Mouse (Mus musculus) kidney, postnatal 4 days (tissue): ENCODE measurements at regions not wholly inside any gene's neighbourhood (a gene's known extent, or its start where the extent isn't known, plus 50 kb on each side); places are given as distances from the start of the nearest gene placed in this dataset.
A peak's percentile ranks its signal among the peaks of the same experiment; 100 is the strongest.

Experiments
- DNase-seq, 2 experiments: peaks; one replicate each; pipeline ENCODE4 v3.0.0; 2021; ENCODE audit warnings: mixed read lengths in 2 of 2

- DNase-seq, result no peak
Measured at GRCm38 (mm10) chr8:8827555-8827954, 137.2 kb upstream of the Arglu1 start.

GRCm38 (mm10) chr8:8826801-8827200 is 136.5 kb upstream of the Arglu1 start:
- no peak for DNase-seq

- DNase-seq, result peak; percentile 51 to 60
Measured at GRCm38 (mm10) chr8:8824886-8825285, 134.6 kb upstream of the Arglu1 start.

- DNase-seq, result no peak
Measured at GRCm38 (mm10) chr8:8821119-8821518, 130.8 kb upstream of the Arglu1 start.

GRCm38 (mm10) chr8:8820614-8821013 is 130.3 kb upstream of the Arglu1 start:
- DNase-seq, result no peak

GRCm38 (mm10) chr8:8819233-8819931 is 129.1 kb upstream of the Arglu1 start:
- DNase-seq, result peak in 1 of 2 experiments; percentile 55

GRCm38 (mm10) chr8:8812807-8813167 is 122.5 kb upstream of the Arglu1 start:
- no peak for DNase-seq

GRCm38 (mm10) chr8:8812051-8812806 is 121.9 kb upstream of the Arglu1 start:
- DNase-seq, result peak; percentile 43 to 55

- no peak for DNase-seq
Measured at GRCm38 (mm10) chr8:8810928-8811327, 120.6 kb upstream of the Arglu1 start.

GRCm38 (mm10) chr8:8809835-8810439 is 119.6 kb upstream of the Arglu1 start:
- DNase-seq, result peak; percentile 64 to 73

- no peak for DNase-seq
Measured at GRCm38 (mm10) chr8:8809349-8809748, 119.0 kb upstream of the Arglu1 start.

- no peak for DNase-seq
Measured at GRCm38 (mm10) chr8:8802761-8803340, 112.5 kb upstream of the Arglu1 start.

- no peak for DNase-seq
Measured at GRCm38 (mm10) chr8:8802317-8802716, 112.0 kb upstream of the Arglu1 start.

GRCm38 (mm10) chr8:8801578-8801977 is 111.3 kb upstream of the Arglu1 start:
- DNase-seq, result no peak

- peak in 1 of 2 experiments; percentile 33 for DNase-seq
Measured at GRCm38 (mm10) chr8:8797521-8797920, 107.2 kb upstream of the Arglu1 start.

GRCm38 (mm10) chr8:8796951-8797350 is 106.6 kb upstream of the Arglu1 start:
- DNase-seq, result no peak

- DNase-seq, result peak; percentile 20 to 36
Measured at GRCm38 (mm10) chr8:8794711-8795110, 104.4 kb upstream of the Arglu1 start.

- peak in 1 of 2 experiments; percentile 17 for DNase-seq
Measured at GRCm38 (mm10) chr8:8779931-8780330, 89.6 kb upstream of the Arglu1 start.

GRCm38 (mm10) chr8:8774496-8775015 is 84.2 kb upstream of the Arglu1 start:
- DNase-seq, result no peak

- peak; percentile 13 to 29 for DNase-seq
Measured at GRCm38 (mm10) chr8:8772424-8772823, 82.1 kb upstream of the Arglu1 start.

- DNase-seq, result peak; percentile 27 to 42
Measured at GRCm38 (mm10) chr8:8770397-8770796, 80.1 kb upstream of the Arglu1 start.

GRCm38 (mm10) chr8:8762354-8762753 is 72.0 kb upstream of the Arglu1 start:
- no peak for DNase-seq

GRCm38 (mm10) chr8:8758283-8758682 is 68.0 kb upstream of the Arglu1 start:
- no peak for DNase-seq
